Mouse (Mus musculus): ENCODE data around the gene Med25.

- TF ChIP-seq CTCF (IDR thresholded peaks at IDR 0.05; ENCODE audit: extremely low read depth, insufficient read length, insufficient replicate concordance, low read depth, low read length) = no peak
- TF ChIP-seq POLR2A (IDR thresholded peaks at IDR 0.05; ENCODE audit: low read depth, low read length) = no peak
These were observed 31.1 kb downstream of the Med25 start for GRCm38 (mm10) chr7:44861429-44861816.

Data from small intestine, adult 2 months (tissue).